Mouse (Mus musculus) adrenal gland, adult (tissue): Measurements from ENCODE around the gene Cct2.
"Not testable (repeated sequence)": the region's sequence is repeated elsewhere in the genome, so short reads cannot be mapped to it uniquely, and the experiment has no call there.

Experiments used
- DNase-seq, 2 experiments: peaks; one replicate each; pipeline ENCODE4 v3.0.0; 2022 to 2023; ENCODE audit warnings: low spot score in 1 of 2; ENCODE audit not compliant: inconsistent age in 2 of 2

Gene Cct2

DNA sequence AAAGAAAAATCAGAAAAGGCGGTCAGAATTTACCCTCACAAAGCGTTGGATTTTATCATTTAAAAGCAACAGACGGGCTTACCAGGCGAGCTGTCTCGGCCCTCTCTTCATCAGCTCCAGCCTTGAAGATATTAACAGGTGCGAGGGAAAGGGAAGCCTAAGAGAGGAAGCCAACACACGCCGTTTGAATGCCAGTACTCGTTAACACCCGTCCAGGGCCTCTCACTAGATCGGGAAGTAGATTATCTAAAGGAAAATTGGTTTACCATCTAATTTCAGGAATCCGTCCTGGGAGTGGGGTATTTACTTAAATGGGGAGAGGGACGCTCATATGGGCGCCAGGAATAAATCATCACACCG, 740 bp downstream of the Cct2 start:
- DNase-seq: no peak

DNA sequence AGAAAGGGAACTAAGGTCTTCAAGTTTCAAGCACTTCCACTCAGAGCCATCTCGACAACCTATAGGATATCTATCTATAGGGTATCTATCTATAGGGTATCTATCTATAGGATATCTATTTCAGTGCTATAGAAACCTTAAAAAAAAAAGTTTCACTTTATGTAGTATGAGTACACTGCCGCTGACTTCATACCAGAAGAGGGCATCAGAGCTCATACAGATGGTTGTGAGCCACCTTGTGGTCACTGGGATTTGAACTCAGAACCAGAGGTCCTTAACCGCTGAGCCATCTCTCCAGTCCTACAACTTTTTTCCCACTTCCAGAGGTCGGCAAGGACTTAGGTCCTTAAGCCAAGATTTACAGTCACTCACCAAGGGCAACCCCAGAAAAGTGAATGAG, 7.9 kb downstream of the Cct2 start:
- no peak for DNase-seq

DNA sequence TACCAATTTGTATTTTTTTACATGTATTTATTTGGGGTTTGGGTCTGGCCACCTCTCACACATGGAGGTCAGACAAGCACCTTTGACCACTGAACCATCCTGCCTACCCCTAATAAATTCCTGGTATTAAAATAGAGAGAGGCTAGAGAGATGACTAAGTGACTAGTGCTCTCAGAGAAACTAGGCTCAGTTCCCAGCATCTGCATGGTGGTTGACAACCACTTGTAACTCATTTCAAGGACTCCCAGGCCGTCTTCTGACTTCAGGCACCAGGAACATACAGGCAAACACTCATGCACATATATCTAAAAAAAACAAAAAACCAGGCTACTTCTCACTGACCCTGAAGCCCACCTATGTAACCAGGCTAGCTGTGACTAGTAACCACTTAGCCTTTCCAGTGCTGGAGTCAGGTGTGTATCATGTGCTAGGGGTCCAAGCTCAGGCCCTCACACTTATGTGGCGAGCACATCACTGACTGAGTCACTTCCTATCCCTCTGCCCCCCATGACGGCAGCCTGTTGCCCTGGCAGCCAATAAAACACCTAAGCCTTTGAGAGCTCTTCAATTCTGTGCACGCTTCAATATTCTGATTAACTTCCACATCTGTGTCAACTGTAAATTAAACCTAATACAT, 13.5 kb downstream of the Cct2 start:
- DNase-seq: peak; percentile 57 to 76

DNA sequence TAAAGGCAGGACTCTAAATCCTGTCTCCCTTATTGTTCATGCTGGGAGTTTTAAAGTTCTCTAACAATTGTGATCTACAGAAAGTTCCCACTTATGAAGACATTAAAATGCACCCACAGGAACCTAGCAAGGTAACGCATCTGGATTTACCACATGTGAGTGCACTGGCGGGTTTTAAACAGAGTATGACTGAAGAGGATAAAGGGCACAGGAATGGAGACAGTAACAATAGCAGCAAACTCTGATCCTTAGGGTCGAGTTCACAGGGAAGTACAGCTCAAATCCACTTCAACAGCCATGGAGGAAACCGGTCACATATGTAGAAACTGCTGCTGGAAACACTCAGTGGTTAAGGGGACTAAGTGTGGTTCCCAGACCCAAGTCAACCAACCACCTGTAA, 14.4 kb downstream of the Cct2 start:
- no peak for DNase-seq

DNA sequence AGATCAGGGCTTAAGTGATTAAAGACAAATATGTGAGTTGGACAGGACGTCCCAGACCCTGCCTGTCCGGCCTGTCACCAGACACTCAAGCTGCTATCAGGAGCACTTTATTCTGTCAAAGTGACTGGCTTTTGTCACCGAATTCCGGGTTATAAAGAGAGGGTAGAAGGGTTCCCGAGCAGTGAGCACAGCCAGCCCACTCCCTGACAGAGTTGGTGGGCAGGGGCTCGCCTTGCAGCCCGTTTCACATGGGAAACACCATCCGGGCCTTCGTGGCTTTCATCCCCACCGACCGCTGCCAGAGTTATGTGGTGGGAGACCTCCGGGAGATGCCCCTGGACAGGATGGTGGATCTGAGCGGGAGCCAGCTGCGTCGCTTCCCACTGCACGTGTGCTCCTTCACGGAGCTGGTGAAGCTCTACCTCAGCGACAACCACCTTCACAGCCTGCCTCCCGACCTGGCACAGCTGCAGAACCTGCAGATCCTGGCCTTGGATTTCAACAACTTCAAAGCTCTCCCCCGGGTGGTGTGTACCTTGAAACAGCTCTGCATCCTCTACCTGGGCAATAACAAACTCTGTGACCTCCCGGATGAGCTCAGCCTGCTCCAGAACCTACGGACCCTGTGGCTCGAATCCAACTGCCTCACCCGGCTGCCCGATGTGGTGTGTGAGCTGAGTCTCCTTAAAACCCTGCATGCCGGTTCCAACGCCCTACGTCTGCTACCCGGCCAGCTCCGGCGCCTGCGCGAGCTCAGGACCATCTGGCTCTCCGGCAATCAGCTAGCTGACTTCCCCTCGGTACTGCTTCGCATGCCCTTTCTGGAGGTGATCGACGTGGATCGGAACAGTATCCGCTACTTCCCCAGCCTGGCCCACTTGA, 18.2 kb downstream of the Cct2 start, which contains the start of gene Lrrc10:
TSS of gene Lrrc10 (plus strand) at position 167 of the 882 bp plus-strand sequence.
- no peak for DNase-seq

DNA sequence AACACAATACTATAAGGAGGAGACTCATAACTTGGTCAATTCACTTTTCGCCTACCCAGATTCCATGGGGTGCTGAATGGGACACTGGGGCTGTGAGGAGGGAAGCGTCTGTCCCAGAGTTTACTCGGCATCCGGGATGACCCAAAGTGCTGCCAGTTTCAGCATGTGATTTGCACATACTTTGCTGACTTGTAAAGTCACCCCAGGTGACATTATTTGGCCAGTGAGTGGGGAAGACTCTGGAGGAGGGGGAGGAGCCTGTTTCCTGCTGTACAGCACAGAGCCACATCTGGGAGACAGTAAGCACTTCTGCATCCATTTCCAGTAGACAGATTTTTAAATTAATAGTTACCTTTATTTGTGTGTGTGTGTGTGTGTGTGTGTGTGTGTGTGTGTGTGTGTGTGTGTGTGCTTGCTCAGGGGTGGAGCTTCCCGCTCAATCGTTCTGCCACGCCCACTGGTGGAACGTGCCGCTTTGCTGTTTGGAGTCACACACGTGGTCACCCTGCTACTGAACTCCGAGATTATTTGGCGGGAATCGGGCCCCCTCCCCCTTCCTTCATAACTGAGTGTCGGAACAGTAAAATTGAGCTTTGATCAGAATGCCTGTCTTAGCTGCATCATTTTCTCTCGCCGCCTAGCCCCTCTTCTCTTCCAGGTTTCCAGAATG, 20.0 kb downstream of the Cct2 start:
- not testable (repeated sequence) for DNase-seq

DNA sequence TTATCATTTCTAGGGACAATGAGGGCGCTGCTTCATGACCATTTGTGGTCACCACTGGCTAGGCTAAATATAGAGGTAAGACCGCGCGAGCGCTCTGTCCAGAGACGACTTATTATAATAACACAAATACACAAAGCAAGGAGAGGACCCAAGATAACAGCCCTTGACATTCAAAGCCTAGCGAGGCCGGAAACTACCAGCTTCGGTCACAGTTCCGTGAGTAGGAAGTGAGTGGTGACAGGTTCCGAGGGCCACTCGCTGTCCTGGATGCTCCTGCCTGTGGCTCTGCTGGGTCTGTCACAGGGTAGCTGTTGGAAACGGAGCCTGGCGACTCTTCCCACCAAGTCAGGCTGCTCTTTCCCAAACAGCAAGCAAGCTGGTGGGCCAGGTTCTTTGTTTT, 21.3 kb downstream of the Cct2 start:
- peak in 1 of 2 experiments; percentile 50 for DNase-seq

DNA sequence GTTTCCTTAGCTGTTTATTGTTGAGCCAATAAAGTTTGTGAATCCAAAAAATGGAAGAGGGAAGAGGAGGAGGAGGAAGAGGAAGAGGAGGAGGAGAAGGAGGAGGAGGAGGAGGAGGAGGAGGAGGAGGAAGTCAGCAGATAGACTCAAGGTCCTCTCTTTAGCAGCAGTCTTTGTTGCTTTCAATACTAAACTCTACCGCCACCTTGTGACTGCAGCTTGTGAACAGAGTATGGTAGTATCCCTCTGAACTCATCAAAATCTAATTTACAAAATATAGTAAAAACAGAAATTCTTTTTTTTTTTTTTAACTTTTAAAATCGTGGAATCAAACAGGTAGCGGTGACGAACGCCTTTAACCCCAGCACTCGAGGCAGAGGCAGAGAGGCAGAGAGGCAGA, 23.3 kb downstream of the Cct2 start:
- no peak for DNase-seq

DNA sequence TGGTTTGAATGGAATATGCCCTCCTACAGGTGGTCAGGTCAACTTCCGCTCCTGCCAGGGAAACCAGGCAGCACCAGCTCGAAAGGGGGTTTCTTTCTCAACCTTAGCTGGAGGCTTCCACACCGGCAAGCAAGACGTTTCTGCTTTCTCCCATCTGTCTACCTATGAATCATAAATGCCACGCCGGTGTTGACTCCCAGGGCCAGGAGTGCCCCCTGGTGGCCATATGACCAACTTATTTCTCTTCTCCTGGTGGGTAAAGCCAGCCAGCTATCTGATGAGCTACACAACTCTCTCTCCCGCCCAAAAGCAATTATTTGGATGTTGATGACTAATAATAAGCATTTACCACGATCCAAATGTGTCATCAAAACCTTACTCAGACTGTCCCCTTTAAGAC, 29.8 kb downstream of the Cct2 start:
- DNase-seq: peak; percentile 83 to 94

DNA sequence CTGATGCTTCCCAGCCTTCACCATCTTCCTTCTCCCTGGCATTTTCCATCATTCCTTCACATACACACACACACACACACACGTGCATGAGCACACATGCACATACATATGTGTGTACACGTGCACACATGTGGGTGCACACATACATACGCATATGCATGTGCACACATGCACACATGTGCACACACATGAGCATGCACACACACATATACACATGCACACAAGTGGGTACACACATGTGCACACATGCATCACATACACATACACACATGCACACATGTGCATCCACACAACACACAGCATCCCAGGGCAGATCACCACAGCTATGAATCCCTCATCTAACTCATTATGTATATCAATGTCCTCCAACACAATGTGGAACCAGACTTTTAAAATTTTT, 32.5 kb downstream of the Cct2 start:
- no peak for DNase-seq

DNA sequence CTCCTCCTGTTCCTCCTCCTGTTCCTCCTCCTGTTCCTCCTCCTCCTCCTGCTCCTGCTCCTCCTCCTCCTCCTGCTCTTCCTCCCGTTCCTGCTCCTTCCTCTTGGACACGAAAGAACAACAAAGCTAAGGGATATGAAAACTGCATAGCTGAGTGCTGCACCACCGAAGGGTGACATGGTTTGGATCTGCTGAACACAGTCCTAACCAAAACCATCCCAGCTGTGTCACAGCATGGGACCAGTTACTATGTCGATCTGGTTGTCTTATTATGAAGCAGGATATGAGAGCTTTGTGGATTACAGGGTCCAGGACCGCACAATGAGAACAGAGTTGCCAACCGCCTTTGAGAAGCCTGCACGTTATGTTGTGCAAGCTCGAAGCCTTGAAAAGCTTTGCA, 37.4 kb downstream of the Cct2 start:
- no peak for DNase-seq

DNA sequence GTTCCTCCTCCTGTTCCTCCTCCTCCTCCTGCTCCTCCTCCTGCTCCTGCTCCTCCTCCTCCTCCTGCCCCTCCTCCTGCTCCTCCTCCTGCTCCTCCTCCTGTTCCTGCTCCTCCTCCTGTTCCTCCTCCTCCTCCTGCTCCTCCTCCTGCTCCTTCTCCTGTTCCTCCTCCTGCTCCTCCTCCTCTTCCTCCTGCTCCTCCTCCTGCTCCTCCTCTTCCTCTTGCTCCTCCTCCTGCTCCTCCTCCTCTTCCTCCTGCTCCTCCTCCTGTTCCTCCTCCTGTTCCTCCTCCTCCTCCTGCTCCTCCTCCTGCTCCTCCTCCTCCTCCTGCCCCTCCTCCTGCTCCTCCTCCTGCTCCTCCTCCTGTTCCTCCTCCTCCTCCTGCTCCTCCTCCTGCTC, 37.8 kb downstream of the Cct2 start:
- not testable (repeated sequence) for DNase-seq

DNA sequence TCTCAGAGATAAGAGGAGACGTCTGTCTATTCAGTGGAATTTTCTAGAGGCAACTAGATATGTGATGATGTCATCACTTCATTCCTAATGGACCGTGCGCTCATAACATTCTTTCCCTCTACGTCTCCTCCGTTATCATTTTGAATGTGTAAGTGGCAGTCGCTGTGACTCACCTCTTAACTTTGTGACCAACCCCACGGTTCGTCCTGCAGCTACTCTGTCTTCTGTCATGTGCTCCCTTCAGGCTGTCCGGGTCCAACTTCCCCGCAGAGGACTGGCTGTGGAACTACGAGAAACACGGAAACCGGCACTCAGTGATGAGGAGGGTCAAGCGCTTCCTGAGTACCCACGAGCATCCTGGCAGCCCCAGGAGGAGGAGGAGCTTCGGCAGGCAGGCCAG, 39.9 kb downstream of the Cct2 start:
- peak in 1 of 2 experiments; percentile 21 for DNase-seq

DNA sequence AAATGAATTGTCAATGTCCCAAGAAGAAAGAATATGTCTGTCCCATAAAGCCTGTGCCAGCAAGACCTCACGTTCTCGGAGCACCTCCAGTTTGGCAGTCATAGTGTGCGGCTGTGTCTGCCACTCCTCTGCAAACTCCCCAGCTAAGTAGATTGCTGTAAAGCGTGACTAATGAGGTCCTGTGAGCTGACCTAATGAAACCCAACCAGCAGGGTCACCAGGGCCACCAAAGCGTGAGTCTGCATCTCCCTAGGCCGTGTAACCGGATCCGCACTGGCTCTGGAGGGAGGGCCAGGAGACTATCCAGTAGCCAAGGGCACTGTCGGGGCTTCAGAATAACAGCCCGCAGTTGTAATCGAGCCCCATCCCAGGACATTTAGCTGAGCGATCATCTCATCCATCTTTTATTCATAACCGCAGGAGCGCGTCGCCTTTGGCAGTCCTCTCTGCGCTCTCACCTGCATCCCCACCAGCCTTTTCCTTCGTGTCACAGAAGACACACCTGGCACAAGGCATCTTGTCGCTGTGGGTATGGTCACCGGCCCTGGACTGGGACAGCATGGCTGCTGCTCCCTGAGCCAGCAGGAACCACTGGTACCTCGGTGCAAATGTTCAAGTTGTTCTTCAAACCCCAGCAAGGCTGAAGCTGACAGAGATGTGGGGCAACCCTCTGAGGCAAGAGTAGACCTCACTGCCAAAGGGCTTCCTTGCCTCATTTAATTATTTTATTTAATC, 42.4 kb downstream of the Cct2 start:
- DNase-seq: no peak

DNA sequence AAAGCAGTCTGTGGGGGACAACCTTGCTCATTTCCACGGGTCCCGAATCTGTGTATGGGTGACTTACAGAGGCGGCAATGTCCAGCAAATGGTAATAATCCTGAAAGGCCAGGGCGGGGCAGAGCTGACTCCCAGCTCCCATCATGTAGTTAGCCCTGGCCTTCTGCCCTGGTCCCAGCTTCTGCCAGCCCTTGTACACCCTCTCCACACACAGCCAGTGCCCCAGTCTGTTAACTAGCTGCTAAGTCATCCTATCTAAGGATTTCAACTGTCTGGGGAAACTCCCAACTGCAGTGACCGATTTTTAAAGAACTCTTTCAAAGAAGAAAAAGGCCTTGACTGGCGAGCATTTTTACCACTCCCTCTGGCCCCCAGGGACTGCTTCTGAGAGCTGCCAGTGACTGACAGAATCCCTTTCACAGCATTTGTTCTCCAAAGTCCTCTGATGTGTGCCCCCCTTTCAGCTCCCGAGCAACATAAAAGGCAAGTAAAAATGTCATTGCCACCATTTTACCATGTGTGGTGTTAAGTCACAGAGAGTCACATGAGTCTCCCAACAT, 45.3 kb downstream of the Cct2 start:
- no peak for DNase-seq

DNA sequence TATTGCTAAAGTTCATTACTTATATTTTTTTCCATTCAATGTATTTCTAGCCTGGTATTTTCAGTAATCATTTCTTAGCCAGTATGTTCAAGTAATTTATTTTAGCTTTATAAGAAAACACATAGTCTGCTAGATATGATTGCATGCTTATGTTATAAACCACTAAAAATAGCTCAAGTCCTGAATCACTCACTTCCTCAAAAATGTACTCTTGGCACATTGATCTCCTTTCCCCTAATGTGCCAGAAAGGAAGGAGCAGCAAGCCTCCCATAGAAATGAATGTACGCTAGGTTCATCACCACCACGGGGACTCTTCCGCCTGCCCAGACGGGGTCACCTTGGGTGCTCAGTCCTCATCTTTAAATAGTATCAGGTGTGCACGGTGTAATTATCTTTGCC, 49.0 kb downstream of the Cct2 start:
- DNase-seq: no peak

DNA sequence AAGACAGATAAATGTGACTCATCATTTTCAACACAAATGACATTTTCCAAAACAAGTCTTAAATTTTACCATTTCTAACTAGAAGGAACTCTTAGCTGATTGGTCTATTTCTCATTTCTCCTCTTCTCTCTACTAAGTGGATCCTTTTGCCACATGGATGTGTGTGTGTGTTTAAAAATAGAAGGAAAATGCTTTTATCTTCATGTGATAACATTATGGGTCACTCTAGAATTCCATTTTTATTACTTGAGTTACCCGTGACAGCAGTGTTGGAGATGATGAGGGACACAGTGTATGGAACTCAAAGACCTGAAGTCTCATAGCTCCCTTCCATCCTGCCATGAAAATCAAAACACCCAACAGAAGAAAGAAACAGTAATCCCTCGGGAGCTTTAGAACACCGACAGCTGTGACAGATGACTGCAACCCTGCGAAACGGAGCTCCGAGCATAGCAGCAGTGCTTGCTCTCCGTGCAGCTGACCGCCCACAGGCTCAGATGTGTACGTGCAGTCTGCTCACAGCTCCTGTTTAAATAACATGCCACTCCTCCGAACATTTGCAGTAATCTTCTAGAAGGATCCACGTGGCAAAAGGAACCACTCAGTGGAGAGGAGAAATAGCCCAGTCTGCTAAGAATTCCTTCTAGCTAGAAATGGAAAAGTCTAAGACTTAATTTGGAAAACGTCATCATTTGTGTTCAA, 49.8 kb downstream of the Cct2 start:
- peak in 1 of 2 experiments; percentile 50 for DNase-seq

DNA sequence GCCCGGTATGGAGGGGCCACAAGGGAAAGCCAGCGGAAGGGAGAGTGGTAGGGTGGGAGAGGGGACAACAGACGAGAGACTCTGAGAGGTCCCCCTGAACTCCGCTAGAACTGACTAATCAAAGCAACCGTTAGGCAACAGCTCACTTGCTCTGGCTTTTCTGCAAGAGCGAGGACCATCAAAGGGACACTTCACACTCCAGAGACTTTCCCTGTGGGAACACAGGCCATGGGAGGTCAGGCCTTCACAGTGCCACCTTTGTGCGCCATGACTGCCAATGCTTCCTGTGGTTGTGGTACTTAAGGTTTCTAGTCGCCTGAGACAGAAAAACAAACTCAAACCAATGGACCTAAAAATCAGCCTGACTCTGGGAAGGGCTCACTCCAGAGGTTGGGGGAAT, 52.6 kb downstream of the Cct2 start:
- no peak for DNase-seq

DNA sequence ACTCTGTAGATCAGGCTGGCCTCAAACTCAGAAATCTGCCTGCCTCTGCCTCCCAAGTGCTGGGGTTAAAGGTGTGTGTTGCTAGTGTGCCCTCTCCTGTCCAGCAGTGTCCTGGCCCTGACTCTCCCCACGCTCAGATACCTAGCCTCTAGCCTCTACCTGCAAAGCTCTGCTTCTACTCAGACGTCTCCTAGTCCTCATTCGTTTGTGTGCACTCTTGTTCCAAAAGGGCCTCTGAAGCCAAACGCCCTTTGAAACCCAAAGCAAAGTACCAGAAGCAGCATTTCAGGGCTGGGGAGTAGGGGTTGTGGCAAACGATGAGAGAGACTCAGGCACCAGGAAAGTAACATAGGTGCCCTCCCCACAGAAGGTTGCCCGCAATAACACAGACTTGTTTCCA, 53.9 kb downstream of the Cct2 start:
- no peak for DNase-seq

DNA sequence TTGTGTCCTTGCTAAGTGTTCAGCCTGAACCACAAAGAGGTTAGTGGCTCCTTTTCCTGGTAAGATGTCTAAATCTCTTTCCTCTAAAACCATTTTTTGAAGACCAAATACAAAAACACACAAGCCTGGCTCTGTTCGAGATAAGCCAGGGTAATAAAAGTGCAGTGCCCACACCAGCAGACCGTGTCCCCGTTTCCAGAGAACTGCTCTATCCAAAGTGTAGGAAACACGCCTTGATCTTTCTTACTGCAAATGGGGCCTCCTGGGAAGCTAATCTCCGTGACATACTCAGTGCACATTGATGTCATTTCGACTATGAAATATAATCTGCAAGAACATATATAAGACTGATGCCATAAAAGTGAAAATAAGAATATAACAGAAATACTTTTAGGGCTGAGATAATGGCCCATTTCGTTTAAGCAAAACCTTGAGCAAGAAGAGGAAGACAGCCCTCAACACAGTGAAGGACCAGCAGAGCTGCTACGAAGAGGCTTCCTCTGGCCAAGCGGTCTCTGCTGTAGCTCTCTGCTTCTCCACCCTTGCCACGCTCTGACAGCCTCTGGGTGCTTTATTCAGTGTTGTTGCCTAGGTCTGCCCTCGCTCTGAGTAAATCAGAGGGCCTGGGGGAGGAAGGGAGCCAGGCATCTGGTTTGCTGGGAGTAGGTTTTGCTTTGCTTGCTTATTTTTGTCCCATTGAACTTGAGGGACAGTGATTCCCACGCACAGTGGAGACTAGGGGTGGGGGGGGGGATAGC, 57.7 kb downstream of the Cct2 start:
- DNase-seq: no peak
